Mouse (Mus musculus) brain, embryonic 18.5 days (tissue): ENCODE data around the gene Krt80.

ENCODE experiments used
- DNase-seq: peaks from one replicate; pipeline ENCODE4 v3.0.0-alpha.2; 2012; ENCODE audit warnings: low read depth, low spot score

Gene Krt80

GRCm38 (mm10) chr15:101317814-101318500, 52.0 kb downstream of the Krt80 start:
- DNase-seq, result no peak

- DNase-seq, result no peak
Measured at GRCm38 (mm10) chr15:101316913-101317813, 52.8 kb downstream of the Krt80 start.

GRCm38 (mm10) chr15:101316279-101316912, 53.6 kb downstream of the Krt80 start:
- DNase-seq, result no peak

- peak; percentile 73 for DNase-seq
Measured at GRCm38 (mm10) chr15:101315832-101316231, 54.1 kb downstream of the Krt80 start.

GRCm38 (mm10) chr15:101315378-101315777, 54.6 kb downstream of the Krt80 start:
- no peak for DNase-seq

GRCm38 (mm10) chr15:101312006-101312405, 58.0 kb downstream of the Krt80 start:
- no peak for DNase-seq

GRCm38 (mm10) chr15:101311087-101311770, 58.7 kb downstream of the Krt80 start:
- peak; percentile 40 for DNase-seq

GRCm38 (mm10) chr15:101309493-101309892, 60.5 kb downstream of the Krt80 start:
- DNase-seq, result no peak

GRCm38 (mm10) chr15:101308440-101309348, 61.3 kb downstream of the Krt80 start:
- no peak for DNase-seq

GRCm38 (mm10) chr15:101306459-101306858, 63.5 kb downstream of the Krt80 start:
- DNase-seq, result no peak

- DNase-seq, result no peak
Measured at GRCm38 (mm10) chr15:101303830-101304229, 66.1 kb downstream of the Krt80 start.

GRCm38 (mm10) chr15:101302201-101302600, 67.8 kb downstream of the Krt80 start:
- no peak for DNase-seq

GRCm38 (mm10) chr15:101300128-101300527, 69.8 kb downstream of the Krt80 start:
- no peak for DNase-seq

GRCm38 (mm10) chr15:101299480-101299960, 70.4 kb downstream of the Krt80 start:
- no peak for DNase-seq

GRCm38 (mm10) chr15:101298550-101298949, 71.4 kb downstream of the Krt80 start:
- no peak for DNase-seq

- DNase-seq, result no peak
Measured at GRCm38 (mm10) chr15:101297988-101298387, 72.0 kb downstream of the Krt80 start.
